Mouse (Mus musculus) midbrain, embryonic 16.5 days (tissue): ENCODE measurements around the gene Cadm1. TPM values are rescaled to one million over a fixed set of nuclear protein-coding genes. Genes with fewer than 3 reads are reported as not detected.
A peak's percentile ranks its signal among the peaks of the same experiment; 100 is the strongest.

Experiments used
- ATAC-seq: fragments of 200-750 bp; cut with Nextera tagmentation; 2 replicates; pipeline ENCODE4 v1.8.0; 2017; ENCODE audit warnings: moderate TSS enrichment
- H3K27ac ChIP-seq: fragments of 300-500 bp; sonication (generic); 2 replicates; pipeline ENCODE4 v1.5.1; 2014; ENCODE audit warnings: mild to moderate bottlenecking, low read length, mixed read lengths
- H3K27me3 ChIP-seq: fragments of 300-500 bp; sonication (generic); 2 replicates; pipeline ENCODE4 v1.6.1; 2014; ENCODE audit warnings: low read depth, low read length, mixed read lengths; ENCODE audit not compliant: control insufficient read depth, insufficient read depth
- H3K36me3 ChIP-seq: fragments of 300-500 bp; sonication (generic); 2 replicates; pipeline ENCODE4 v1.6.1; 2014; ENCODE audit warnings: mild to moderate bottlenecking, low read length, moderate library complexity, mixed read lengths; ENCODE audit not compliant: control insufficient read depth, insufficient read depth
- H3K4me1 ChIP-seq: fragments of 300-500 bp; sonication (generic); 2 replicates; pipeline ENCODE4 v1.6.1; 2014; ENCODE audit warnings: mild to moderate bottlenecking, low read length, mixed read lengths; ENCODE audit not compliant: control insufficient read depth, insufficient read depth
- H3K4me2 ChIP-seq: fragments of 300-500 bp; sonication (generic); 2 replicates; pipeline ENCODE4 v1.6.1; 2014; ENCODE audit warnings: mild to moderate bottlenecking, low read length, mixed read lengths
- H3K4me3 ChIP-seq: fragments of 300-500 bp; sonication (generic); 2 replicates; pipeline ENCODE4 v1.5.1; 2014; ENCODE audit warnings: low read depth, mild to moderate bottlenecking, low read length, moderate library complexity, mixed read lengths
- H3K9ac ChIP-seq: fragments of 300-500 bp; sonication (generic); 2 replicates; pipeline ENCODE4 v1.6.1; 2014; ENCODE audit warnings: low read depth, low read length, mixed read lengths
- H3K9me3 ChIP-seq: fragments of 300-500 bp; sonication (generic); replicated peaks from 2 replicates; pipeline ENCODE4 v1.6.1; 2014; ENCODE audit warnings: mild to moderate bottlenecking, low read length, mixed read lengths; ENCODE audit not compliant: control insufficient read depth, poor library complexity, severe bottlenecking
- WGBS: fragments of 180-500 bp; shearing (Covaris S2); extraction: QIAGEN DNeasy Blood & Tissue Kit; methylation state at CpG from one replicate; pipeline ENCODE4 v1.1.7; 2014; 5-methylcytosine and 5-hydroxymethylcytosine counted together
- polyA plus RNA-seq: library from polyadenylated mRNA; unstranded; fragments of >200 nt; fragmentation: Nextera tagmentation; extraction: Ambion mirVana; gene quantifications from 2 replicates; pipeline ENCODE4 v1.2.1, GENCODE M21; 2015

Cadm1 gene
- polyA plus RNA-seq, 1 experiment from 2014 or later = 332 TPM

- Histone ChIP-seq H3K4me2 (no peak overlapping the region), H3K27me3 (no peaks in the 10 kb centered on the region), H3K9ac (no peak overlapping the region), H3K4me1 (peaks cover 17% of the 10 kb centered on the region), H3K4me3 (no peak overlapping the region), H3K9me3 (no peaks in the 10 kb centered on the region; the same call in 1 of the 2 replicates), H3K27ac (no peak overlapping the region), H3K36me3 (no peaks in the 10 kb centered on the region)
- WGBS = 90% methylated on average over 3 of the region's 3 CpGs
- ATAC-seq = no peak
Observed at GRCm38 (mm10) chr9:47715415-47715814, 185.4 kb downstream of the Cadm1 start.

GRCm38 (mm10) chr9:47716883-47717282, 186.9 kb downstream of the Cadm1 start:
- Histone ChIP-seq H3K4me1 (peaks cover 17% of the 10 kb centered on the region), H3K4me2 (no peak overlapping the region), H3K4me3 (no peak overlapping the region), H3K9ac (no peak overlapping the region), H3K27me3 (no peaks in the 10 kb centered on the region), H3K9me3 (no peaks in the 10 kb centered on the region), H3K36me3 (no peaks in the 10 kb centered on the region), H3K27ac (no peak overlapping the region)
- no peak for ATAC-seq
- 78% methylated on average over 16 of the region's 16 CpGs for WGBS

DNA sequence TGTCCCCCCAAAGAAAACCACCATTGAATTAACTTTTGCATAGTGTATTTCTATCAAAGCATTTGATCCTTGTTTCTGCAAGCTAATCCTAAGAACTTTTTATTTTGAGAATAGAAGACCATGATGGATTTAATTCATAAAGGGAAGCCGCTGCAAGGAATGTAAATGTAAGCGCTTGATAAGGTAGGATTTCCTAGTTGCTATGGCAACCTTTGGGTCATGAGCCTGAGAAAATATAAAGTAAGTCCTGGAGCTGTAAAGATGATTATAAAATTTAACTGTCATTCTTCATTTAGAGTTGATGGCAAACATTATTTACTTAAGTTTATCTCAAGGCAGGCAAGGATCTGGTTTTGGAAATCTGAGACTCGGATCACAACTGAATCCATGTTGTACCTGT, 197.6 kb downstream of the Cadm1 start:
- Histone ChIP-seq H3K4me2 (no peak overlapping the region), H3K4me3 (no peak overlapping the region), H3K4me1 (peaks cover 30% of the 10 kb centered on the region), H3K9me3 (no peaks in the 10 kb centered on the region), H3K27ac (peak overlapping the region; percentile 65; the same call in 1 of the 2 replicates), H3K9ac (no peak overlapping the region), H3K36me3 (no peaks in the 10 kb centered on the region), H3K27me3 (no peaks in the 10 kb centered on the region)
- ATAC-seq = no peak
- WGBS = 35% methylated on average over 3 of the region's 3 CpGs

DNA sequence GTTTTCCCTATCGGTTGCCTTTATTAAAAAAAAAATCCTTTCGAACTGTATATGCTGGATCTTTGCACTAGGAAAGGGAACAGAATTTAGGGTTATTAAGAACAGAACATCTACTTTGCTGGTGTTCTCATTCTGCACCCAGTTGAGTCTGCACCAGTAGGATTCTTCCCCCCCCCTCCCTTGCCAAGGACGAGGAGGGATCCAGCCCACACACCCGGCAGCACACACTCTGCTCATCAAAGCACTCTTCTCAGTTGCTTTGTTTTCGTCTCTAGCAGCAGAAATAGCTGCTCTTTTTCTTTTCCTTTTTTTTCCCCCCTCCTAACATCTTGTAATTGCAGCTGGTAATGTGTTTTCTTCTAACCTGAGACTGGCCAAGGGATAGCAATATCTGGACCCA, 198.9 kb downstream of the Cadm1 start:
- H3K4me2 ChIP-seq = no peak overlapping the region
- H3K9me3 ChIP-seq = no peaks in the 10 kb centered on the region
- H3K4me1 ChIP-seq = peaks cover 30% of the 10 kb centered on the region
- no peak overlapping the region for H3K4me3 ChIP-seq
- ATAC-seq = no peak
- H3K27ac ChIP-seq = peak overlapping the region; percentile 65
- H3K9ac ChIP-seq = no peak overlapping the region; the same call in 1 of the 2 replicates
- H3K36me3 ChIP-seq = no peaks in the 10 kb centered on the region
- 29% methylated on average over 5 of the region's 5 CpGs for WGBS
- H3K27me3 ChIP-seq = no peaks in the 10 kb centered on the region

- no peak for ATAC-seq
- Histone ChIP-seq H3K4me1 (peaks cover 35% of the 10 kb centered on the region), H3K27ac (no peak overlapping the region), H3K4me3 (no peak overlapping the region), H3K9ac (no peak overlapping the region), H3K27me3 (no peaks in the 10 kb centered on the region), H3K9me3 (no peaks in the 10 kb centered on the region), H3K36me3 (no peaks in the 10 kb centered on the region), H3K4me2 (no peak overlapping the region)
- 77% methylated on average over 6 of the region's 6 CpGs for WGBS
Observed at GRCm38 (mm10) chr9:47730247-47730646, 200.3 kb downstream of the Cadm1 start.

DNA sequence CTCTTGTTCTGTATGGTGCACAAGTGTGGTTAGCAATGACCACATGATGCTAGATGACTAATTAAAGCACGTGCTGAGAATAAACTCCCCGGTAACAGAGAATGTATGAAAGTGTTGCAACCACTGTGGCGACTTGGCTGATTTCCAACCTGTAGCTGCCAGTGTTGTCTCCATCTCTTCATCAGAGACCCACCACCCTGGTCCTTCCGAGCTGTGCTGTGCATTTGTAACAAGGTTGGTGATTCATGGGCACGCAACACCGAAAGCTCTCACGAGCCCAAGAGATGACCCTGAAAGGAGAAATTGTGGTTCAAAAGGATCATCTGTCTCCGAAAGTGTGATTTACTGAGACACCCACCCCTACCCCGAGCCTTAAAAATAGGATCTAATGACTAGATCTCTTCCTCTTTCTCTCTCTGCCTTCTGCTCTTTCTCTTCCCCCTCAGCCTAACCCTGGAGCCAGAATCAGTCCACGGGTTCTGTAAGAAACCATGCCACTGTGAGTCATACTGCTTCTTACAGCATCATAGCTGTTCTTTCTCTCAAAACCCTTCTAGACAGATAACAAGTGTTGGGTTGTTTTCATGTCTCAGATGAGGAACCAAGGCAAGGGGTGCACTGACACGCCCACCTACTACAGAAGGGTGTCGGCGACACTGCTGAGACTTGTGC, 203.9 kb downstream of the Cadm1 start:
- 85% methylated on average over 13 of the region's 13 CpGs for WGBS
- Histone ChIP-seq H3K9ac (no peak overlapping the region), H3K9me3 (no peaks in the 10 kb centered on the region), H3K4me3 (no peak overlapping the region), H3K36me3 (no peaks in the 10 kb centered on the region), H3K4me1 (peaks cover 18% of the 10 kb centered on the region), H3K4me2 (no peak overlapping the region), H3K27ac (no peak overlapping the region), H3K27me3 (no peaks in the 10 kb centered on the region)
- no peak for ATAC-seq

DNA sequence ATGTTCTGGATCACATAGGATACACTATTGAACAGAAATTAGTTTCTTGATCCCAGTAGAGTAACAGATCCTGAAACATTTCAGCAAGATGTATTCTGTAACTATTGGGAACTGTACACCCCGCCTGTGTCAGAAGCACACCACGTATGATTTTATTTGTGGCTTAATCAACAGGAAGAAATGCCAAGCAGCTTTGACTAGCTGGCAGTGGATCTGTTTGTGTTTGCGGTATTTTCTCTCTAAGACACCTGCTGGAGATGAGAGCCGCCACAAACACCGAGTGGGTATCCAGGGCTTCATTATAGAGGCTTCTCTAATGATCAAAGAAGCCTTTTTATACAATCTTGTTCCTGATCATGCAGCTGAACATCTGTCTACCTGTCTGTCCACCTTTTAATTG, 204.9 kb downstream of the Cadm1 start:
- WGBS = 62% methylated on average over 5 of the region's 5 CpGs
- H3K27me3 ChIP-seq = no peaks in the 10 kb centered on the region

DNA sequence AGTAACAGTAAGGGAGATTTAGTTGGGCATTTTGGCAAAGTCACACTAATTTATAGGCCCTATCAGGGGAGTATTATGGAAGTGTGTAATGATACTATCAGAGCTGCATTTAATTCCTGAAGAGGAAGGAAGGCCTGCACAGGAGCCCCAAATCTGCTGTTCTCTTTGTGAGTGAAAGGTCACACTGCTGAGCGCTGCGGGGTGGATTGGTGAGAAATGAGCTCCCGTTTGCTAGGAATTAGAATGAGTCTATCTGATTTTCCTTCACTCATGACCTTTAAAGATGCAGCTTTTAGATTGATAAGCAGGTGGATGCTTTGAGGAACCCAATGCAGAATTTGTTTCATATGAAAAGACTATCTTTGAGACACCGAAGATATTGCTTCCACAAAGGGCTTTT, 208.8 kb downstream of the Cadm1 start:
- no peak for ATAC-seq
- Histone ChIP-seq H3K36me3 (no peaks in the 10 kb centered on the region), H3K27ac (peak overlapping the region; percentile 72), H3K9ac (no peak overlapping the region), H3K9me3 (no peaks in the 10 kb centered on the region), H3K27me3 (no peaks in the 10 kb centered on the region), H3K4me3 (no peak overlapping the region), H3K4me2 (no peak overlapping the region), H3K4me1 (peaks cover 35% of the 10 kb centered on the region)
- WGBS = 18% methylated on average over 4 of the region's 4 CpGs

More for the DNA sequence above, 204.9 kb downstream of the Cadm1 start:
- ATAC-seq = no peak
- Histone ChIP-seq H3K9ac (no peak overlapping the region), H3K27ac (peak overlapping the region; percentile 34; the same call in 1 of the 2 replicates), H3K9me3 (no peaks in the 10 kb centered on the region), H3K4me3 (no peak overlapping the region), H3K4me1 (peaks cover 24% of the 10 kb centered on the region), H3K36me3 (no peaks in the 10 kb centered on the region), H3K4me2 (no peak overlapping the region)

- no peak overlapping the region; the same call in 1 of the 2 replicates for H3K9ac ChIP-seq
- WGBS = 4% methylated on average over 7 of the region's 7 CpGs
Observed at GRCm38 (mm10) chr9:47739276-47739675, 209.3 kb downstream of the Cadm1 start.

More at GRCm38 (mm10) chr9:47739276-47739675, 209.3 kb downstream of the Cadm1 start:
- H3K36me3 ChIP-seq = no peaks in the 10 kb centered on the region
- H3K4me1 ChIP-seq = peaks cover 33% of the 10 kb centered on the region
- no peak overlapping the region for H3K4me2 ChIP-seq
- ATAC-seq = peak; percentile 76
- no peaks in the 10 kb centered on the region for H3K27me3 ChIP-seq
- H3K9me3 ChIP-seq = no peaks in the 10 kb centered on the region
- no peak overlapping the region for H3K4me3 ChIP-seq
- H3K27ac ChIP-seq = peak overlapping the region; percentile 72
